Mouse (Mus musculus): ENCODE data around the gene Csk.

Csk gene

DNA sequence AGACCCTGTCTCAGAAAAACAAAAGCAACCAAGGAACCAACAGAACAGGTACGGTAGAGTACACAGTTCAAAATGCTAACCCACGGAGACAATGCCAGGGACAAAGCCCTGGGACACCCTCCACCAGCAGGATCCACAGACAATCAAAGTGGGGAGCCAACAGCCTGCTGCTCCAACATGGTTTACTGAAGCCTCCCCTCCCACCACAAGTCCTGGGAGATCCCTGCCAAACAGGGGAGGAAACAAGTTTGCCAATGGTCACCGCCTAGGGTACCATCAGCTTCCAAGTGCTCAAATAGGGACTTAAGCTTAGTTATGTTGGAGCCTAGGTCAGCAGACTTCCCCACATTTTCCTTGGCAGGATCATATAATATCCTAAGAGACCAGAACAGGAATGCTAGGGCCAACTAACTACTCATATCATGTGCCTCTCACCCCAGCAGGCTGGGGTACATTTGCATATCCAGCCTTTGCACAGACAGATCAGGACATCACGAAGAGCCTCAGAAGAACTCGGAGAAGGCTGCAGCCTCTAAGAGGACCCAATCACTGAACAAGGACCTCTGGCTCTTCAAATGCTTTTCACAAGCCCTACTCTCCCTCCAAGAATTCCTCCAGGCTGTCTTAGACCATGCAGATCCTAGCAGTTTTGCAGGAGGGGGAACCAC, 13.6 kb downstream of the Csk start:
- in situ Hi-C loops (cut with MboI, MseI): loop anchor here (5.0 kb wide), 1 partner anchor 97 kb away; no protein-coding TSS in a partner anchor

DNA sequence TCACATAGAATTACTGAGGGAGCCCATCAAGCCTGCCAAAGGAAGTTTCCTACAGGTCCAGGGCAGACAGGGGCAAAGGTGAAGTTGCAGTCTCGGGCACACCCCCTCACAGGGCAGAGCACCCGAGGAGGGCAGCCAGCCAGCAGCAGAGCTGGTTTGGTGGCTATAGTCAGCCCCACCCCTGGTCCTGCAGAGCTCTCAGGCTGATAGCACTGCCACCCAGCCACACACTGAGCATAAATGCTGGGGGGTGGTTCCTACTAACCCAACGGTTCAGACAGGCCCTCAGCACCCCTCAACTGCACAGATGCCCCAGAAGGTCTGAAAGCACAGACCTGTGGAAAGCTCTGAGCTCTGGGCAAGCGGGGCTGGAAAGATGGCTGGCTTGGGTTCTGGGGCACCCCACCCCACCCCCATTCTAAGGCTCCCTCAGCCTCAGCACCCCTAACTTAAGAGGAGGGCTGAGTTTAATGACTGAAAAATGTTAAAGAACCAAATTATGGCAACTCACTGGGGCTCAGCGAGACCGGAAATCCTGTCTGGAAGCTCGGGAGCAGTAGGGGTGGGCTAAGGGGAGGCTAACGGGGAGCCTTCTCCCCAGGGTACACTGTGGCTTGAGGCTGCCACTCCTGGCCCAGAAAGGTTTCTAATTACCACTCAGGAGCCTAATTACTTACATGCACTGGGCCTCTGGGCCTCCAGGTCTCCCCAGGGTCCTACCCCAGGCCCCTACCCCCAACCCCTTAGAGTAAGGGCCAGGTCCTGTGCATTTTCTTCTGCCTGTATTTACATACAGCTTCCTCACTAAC, 14.6 kb downstream of the Csk start:
- in situ Hi-C loops (cut with MboI, MseI): no loop called here

DNA sequence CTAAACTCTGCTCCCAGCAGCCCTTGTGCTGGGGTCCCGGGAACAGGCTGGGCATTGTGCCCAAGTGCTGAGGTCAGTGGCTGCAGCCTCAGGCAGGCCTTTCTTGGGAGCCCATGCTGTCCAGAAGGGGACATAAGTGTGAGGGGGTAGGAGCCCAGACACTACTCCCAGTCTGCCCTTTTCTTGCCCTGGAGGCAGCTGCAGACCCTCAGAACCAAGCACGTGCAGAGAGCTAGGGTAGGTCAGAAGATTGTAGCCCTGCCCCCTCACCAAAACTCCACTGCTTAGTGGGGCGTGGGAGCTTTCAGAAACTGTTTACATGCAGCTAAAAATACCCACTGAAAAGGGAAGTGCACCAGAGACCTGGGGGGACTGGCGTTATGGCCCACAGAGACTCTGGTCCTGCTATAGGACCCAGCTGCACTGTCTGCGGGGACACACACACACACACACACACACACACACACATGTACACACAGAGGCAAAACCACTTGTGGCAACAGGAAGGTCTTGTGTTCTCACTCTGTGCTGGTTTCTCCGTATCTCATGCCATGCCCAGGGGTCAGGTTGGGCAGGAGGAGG, 15.6 kb downstream of the Csk start:
- in situ Hi-C loops (cut with MboI, MseI): no loop called here

DNA sequence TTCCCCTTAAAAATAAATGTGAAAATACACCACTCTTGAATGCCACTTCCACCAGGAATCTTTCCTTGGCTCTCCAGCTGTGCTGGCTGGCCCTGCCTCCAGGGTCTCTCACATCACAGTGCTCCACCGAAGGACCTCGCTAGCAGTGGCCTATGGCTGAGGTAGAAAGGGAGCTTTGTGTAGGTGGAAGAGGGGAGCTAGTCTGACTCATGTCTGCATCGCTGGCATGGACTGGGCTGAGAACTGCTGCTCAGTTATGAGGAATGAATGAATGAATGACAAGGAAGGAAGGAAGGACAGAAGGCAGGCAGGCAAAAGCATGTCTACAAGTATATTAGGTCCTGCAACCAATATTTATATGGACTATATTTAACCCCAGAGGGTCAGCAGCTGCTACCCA, 16.2 kb downstream of the Csk start:
- in situ Hi-C loops (cut with MboI, MseI): no loop called here

DNA sequence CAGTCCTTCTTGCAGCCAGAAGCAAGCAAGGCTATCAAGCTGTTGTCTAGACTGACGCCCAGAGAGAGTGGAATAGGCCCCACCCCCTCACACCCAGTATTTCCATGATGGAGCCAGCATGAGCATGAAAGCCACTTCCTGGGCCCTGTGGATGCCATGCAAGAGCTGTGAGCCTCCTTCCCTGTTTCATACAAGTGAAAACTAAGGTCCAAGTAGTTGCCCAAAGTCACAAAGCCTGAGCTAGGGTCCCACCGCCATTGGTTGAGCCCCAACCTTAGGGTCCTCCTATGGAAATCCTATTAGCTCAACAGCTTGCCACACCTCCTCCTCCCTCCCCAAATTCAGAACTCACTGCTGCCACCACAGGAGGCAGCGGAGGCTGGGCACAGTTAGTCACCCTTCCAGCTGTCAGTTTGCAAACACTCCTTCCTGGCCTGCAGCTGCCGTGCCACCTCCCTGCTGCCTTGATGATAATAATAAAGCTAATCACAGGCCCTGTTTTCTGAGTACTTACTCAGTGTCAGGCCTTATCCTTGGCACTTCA, 19.9 kb downstream of the Csk start:
- in situ Hi-C loops (cut with MboI, MseI): no loop called here

DNA sequence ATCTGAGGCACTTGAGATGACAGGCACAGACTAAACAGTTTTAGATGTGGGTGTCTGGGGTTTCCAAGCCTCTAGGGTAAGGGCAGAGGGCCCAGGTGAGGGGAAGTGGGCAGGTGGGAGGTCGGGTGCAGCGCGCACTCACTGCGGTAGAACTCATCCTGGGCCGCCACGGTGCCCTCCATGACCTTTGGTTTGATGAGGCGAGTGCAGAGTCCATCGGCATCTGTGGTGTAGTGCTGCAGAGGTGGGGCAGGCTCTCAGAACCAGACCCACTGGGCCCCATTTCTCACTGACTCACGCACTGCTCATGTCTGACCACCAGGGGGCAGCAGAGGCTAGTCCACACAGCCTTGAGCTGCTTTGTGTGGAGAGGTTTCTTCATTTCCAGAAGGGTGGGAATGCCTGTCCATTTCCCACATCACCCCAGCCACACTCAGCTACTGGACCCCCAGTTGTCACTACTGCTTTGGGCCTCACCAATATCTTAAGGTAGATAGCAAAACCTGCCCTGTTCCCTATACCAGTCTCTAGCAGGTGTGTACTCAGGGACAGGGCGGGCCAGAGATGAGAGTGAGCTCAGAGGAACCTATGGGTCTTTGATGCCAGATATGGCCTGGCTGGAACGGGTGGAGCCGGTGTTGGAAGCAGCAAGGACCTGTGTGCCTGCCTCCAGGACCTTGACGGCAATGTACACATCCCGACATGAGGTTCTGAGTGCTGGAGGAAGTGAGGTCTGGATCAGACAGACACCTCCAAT, 24.1 kb downstream of the Csk start:
- in situ Hi-C loops (cut with MboI, MseI): no loop called here

DNA sequence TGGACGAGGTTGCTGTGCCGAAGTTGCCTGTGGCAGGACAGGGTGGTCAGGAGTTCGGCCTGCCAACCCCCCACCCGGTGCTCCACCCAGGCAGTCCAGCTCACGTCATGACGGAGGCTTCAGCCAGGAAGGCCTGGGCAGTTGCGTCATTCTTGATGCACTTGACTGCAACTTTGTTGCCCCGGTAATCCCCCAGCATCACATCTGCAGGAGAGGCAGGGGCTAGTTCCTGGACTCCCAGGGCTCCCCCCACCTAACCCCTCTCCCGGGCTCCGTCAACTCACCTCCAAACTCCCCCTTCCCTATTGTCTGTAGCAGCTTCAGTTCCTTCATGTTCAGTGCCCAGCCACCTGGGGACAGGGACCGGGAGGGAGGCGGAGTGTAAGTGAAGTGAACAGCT, 24.7 kb downstream of the Csk start:
- in situ Hi-C loops (cut with MboI, MseI): no loop called here

DNA sequence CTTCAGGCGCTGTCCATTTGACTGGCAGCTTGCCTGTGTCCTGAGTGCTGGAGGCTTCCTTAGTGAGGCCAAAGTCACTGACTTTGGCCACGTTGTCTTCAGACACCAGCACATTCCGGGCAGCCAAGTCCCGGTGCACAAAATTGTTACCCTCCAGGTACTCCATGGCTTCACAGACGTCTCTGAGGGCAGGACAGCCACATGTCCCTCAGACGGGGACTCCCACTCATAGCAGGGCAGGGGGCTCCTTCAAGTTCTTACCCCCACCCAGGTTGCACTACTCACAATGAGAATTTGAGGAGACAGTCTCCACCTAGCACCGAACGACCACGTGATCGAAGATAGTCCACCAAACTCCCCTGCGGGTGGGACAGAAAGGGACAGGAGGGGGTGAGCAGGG, 25.5 kb downstream of the Csk start:
- in situ Hi-C loops (cut with MboI, MseI): no loop called here

DNA sequence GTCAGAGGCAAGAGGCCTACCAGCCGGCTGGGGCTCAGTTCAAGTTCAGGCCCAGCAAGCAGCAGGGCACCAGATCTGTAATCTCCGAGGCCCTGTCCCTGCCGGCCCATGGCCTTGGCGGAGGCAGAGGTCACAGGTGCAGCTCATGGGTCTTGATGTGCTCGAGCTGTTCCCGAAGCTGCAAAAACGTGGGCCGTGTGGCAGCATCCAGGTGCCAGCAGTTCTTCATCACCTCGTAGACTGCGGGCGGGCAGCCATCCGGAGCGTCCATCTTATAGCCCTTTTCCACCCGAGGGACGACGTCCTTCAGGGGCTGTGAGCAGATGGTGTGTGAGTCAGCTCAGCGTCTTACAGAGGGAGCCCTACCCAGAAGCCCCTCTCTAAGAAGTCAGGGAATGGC, 26.2 kb downstream of the Csk start:
- in situ Hi-C loops (cut with MboI, MseI): no loop called here

DNA sequence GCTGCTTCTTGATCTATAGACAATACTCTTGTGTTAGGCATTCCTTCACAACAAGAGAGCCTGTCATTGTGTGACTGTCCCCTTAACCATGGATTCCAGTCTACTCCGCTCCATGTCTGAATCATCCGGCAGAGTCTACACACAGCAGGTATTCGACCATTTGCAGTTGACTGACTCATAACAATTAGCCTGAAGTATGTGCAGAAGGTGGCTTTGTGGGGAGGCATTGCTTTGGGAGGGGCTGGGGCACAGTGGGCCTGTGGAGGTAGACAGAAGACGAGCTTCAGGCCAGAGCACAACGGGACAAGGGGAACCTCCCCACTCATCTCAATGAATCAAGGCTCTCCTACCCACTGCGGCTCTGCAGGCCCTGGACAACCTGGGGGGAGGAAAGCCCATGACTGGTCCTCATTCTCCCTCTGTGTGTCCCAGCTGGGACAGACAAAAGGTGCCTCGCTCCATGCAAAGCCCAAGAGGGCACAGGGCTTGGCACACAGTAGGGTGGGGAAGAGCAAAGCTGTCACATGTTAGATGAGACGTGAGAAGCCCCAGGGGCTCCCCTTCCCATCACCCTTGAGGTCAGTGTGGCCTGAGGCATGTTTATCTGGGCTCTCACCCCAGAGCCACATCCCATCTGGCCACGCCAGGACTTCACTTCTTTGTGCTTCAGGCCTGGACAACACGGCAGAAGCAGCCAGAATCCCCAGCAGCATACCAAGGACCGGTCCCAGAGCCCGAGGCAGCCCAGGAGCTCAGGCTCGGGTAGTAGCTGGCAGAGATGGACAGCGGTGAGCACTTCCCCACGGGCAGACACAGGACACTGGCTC, 27.5 kb downstream of the Csk start:
- in situ Hi-C loops (cut with MboI, MseI): no loop called here

DNA sequence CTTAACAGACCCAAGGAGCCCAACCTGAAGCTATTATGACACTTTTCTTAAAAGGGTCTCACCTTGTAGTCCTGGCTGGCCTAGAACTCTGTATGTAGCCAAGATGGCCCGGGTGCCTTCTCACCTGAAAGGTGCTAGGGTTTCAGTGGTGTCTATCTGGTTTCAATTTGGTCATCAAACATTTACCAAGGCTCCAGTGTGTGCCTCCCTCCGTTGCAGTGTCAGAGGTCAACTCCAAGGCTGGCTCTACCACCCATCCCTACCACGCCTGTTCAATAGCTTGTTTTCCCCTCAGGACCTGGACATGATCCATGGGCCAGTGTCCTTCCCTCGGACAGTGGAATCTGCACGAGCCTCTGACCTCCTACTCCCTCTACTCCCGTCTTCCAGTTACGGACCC, 29.1 kb downstream of the Csk start:
- in situ Hi-C loops (cut with MboI, MseI): loop anchor here (5.0 kb wide), 1 partner anchor 33 kb away; no protein-coding TSS in a partner anchor

DNA sequence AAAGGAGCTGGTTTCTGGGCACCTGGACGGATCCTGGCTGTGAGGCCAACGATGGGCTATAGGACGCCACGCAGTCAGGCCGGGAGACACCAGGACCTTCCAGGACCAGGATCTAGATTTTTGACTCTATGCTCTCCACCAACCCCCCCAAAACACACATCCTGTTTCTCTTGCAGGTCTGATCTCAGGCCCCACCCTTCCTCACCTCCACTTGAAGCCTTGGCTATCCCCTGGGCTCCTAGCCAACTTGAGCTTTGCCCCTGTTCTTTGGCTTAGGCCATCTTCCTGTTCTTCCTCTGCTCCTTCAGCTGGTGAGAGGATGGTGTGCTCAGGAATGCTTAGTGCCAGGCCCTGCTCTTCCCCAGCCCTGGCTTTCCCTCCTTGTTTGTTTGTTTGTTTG, 32.8 kb downstream of the Csk start, which contains the start of gene Lman1l:
Gene Lman1l, minus strand, starts transcription at position 101 of the 400 bp plus-strand sequence.
- in situ Hi-C loops (cut with MboI, MseI): loop anchor here (5.0 kb wide), 1 partner anchor 37 kb away; no protein-coding TSS in a partner anchor

DNA sequence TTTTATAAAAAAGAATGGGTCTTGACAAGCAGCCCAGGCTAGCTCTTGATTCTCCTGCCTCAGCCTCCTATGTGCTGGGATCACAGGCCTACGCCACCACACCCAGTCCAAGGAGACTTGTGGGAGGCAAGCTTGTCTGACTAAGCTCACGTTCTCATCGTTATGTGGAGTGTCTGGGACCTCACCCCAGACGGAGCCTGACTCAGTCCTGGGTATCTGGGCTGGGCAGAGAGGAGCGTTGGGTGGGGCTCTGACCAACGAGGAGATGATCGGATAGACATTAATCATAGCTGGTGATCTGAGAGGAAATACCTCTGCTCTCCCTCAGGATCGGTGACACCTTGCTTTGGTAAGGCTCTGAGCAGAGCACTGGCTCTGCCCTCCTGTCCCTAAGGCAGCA, 34.6 kb downstream of the Csk start:
- in situ Hi-C loops (cut with MboI, MseI): loop anchor here (5.0 kb wide), 1 partner anchor 42 kb away; no protein-coding TSS in a partner anchor

DNA sequence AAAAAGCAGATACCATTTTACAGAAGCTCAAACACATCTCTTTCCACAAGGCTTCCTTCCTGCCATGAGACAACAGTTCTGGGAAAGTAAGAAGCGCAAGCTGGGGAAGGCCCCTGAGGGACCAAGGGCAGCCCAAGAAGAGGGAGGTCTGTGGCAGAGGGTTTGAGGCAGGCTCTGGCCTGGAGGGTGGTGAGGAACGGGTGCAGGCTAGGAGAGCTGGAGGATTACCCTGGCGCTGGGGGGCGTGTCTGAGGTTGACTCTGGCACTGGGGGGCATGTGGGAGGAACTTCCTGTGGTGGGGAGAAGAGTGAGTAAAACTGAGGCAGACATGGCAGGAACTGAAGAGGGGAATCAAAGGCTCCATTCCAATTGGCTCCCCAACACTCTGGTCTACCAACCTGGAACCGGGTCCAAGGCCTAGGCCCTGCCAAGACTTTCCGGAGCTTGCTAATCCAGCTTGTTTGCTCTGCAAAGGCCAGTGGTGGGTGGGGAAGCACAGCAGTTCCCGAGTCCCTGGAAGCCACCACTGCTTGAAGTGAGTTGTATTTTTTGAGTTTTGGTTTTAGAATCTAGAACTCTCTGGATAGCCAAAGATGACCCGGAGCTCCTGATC, 35.8 kb downstream of the Csk start:
- in situ Hi-C loops (cut with MboI, MseI): loop anchor here (5.0 kb wide), 1 partner anchor 40 kb away; no protein-coding TSS in a partner anchor

DNA sequence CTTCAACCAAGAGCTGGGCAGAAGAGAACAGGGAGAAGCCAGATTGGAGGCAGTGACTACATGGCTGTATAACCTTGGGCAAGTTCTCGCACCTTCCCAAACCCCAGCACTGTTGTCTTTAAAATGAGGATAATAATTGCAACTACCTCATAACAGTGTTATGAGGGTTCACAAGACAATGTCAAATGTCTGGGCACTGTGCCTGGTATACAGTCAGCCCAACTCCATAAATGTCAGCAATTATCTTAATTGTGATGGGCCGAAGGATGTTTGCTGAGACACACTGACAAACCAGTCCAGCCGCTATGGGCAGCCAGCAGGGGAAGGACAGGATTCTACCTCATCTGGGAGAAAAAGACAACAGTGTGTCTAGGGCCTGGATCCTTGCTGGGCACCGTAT, 38.6 kb downstream of the Csk start:
- in situ Hi-C loops (cut with MboI, MseI): loop anchor here (5.0 kb wide), 1 partner anchor 37 kb away; no protein-coding TSS in a partner anchor

DNA sequence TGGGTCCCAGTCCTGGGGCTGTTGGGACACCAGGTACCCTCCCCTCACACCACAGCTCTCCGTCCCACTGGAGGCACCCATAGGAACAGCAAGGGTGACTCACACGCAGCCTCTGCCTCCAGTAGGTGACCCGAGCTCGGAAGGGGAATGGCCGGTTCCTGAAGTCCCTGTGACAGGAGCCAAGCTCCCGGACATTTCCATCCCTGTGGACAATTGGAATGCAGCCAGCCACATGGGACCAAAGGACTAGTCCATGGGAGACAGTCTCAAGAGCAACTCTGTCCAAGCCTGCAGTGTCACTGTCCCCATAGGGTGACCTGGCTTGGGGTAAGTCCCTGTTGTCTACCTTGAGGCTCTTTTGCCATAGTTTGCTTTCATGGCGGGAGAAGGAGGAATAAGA, 39.5 kb downstream of the Csk start:
- in situ Hi-C loops (cut with MboI, MseI): no loop called here

DNA sequence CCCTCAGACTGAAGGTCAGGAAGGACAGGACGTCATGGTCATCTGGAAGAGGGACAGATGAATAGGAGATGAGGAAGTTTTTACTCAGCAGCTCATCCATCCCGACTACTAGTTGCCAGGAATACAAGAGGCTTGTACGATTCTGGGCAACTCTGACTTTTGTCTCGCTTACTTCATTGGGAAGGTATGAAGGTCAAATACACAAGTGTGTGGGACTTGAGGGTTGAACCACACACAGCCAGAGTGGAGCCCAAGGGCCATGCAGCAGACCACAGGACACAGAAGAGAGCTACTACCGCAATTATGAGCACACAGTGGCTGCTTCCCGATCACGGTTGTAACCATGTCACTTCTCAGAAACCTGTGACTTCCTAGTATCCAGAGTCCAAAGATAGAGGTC, 40.8 kb downstream of the Csk start:
- in situ Hi-C loops (cut with MboI, MseI): no loop called here

DNA sequence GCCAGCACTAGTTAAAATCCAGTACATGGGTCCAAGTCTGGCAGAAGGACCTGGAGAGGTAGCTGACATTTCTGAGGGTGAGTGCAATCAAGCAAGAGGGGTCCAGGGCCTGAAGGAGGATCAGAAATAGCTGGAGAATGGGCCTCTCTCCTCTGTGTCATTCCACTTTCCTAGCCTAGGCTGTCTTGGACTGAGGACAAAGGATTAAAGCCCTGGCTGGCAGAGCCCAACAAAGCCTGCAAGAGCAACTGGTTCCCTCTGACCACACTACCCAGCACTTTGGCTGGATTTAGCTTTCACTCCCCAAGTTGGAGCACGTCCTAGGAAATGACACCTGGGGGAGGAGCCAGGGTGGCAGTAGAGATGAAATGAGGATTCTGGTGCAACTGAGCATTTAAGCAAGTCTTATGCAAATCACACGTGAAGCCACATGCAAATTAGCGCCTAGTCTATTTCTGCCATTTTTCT, 43.0 kb downstream of the Csk start:
- in situ Hi-C loops (cut with MboI, MseI): no loop called here

DNA sequence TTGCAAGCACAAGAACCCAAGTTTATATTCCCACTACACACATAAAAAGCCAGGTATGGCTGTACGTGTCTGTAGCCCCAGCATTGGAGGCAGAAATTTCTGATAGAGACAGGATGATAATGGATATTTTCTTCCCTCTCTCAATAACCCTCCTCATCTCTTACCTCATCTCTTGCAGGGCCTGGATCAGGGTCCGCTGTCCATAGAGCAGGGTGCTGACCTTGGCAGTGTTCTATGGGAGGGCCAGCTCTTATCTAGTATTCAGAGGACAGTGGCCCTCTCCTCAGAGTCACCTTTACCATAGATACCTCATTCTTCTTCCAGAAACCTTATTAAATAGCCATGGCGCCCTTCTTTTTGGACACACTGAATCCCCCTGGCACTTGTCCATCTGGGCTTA, 43.6 kb downstream of the Csk start:
- in situ Hi-C loops (cut with MboI, MseI): no loop called here
